Mouse (Mus musculus): ENCODE measurements at regions not wholly inside any gene's neighbourhood (a gene's known extent, or its start where the extent isn't known, plus 50 kb on each side); places are given as distances from the start of the nearest gene placed in this dataset.

DNA sequence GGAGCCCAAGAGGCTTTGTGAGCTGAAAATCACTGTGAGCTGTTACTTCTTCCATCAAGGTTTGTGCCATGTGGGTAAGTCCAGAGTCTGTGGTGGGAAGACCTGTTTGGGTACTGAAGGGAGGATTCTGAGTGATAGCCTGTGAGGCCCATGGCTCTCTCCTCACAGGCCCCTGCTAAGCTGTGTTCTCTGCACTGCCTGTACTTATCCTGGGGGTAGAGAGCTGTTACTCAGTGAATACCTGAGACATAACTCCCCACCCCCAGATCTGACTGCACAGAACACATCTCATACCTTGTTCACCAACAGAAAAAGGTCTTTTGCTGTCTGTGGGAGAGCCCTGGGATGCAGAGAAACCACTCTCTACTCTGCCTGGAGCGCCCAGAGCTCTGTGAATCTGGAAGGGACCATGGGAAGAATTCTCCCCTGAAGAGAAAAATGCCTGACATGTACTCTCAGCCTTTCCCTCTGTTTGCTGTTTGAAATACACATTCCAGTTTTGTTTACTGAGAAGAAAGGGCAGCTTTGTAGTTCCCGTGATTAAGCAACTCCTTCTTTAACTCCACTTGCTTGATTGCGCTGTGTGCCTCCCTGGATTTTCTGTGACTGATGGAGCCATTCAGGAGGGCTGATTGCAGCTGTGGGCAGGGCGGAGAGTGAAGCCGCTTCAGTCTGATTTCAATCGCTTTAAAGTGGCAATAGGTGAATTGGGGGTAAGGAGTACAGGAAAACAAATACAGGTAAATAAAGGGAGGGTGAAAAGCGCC is 460.3 kb upstream of the Cdh4 start:
- CTCF ChIA-PET, result no interaction called here
- TF ChIP-seq CTCF (IDR thresholded peaks at IDR 0.05), result no peak
- POLR2A ChIA-PET, result no interaction called here
- in situ Hi-C loops (cut with MboI; ENCODE audit: low pct_unique_long_range_greater_than_20kb), result no loop called here
- no peak for DNase-seq (ENCODE audit: low read depth, low spot score)
- ATAC-seq, result no peak
- H3K27me3 ChIP-seq, result no peaks in the 10 kb centered on the region

DNA sequence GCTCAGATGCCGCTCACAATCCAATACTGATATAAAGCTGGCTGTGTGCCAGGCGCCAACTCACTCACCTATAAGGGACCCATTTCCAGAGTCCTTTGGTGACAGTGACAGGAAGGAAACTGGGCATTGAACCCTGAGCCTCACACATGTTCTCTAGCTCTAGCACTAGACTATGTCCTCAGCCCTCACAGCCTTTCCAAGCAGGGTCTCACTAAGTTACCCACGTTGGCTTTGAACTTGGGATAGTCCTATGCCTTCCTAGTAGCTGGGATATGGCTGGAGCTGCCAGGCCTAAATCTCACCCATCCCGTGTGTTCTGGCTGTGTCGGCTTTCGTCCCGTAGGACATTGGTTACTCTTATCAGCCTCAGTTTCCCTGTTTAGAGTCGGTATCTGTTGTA is 458.4 kb upstream of the Cdh4 start:
- ATAC-seq, result no peak
- in situ Hi-C loops (cut with MboI; ENCODE audit: low pct_unique_long_range_greater_than_20kb), result no loop called here
- TF ChIP-seq CTCF (IDR thresholded peaks at IDR 0.05), result no peak
- ChIA-PET CTCF (no interaction called here), POLR2A (no interaction called here)
- H3K27me3 ChIP-seq, result no peaks in the 10 kb centered on the region
- no peak for DNase-seq (ENCODE audit: low read depth, low spot score)

DNA sequence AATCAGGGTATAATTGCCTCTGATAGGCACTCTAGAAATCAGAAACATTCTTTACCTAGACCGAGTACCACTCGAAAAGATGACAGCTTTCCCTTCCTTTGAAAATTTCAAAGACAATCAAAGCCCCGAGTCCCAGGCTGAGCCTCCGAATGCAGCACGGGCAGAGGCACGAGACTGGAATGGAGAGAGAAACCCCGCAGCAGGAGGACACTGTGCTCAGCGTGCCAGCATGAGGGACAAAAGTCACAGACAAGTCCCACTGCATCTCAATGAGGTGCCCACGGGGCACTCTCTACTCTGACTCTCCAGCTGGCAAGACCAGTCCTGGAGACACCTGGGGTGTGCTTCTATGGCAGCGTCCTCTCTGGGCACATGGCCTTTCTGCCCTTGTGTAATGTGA is 454.3 kb upstream of the Cdh4 start:
- no peak for ATAC-seq
- in situ Hi-C loops (cut with MboI; ENCODE audit: low pct_unique_long_range_greater_than_20kb), result no loop called here
- ChIA-PET CTCF (no interaction called here), POLR2A (no interaction called here)
- DNase-seq (ENCODE audit: low read depth, low spot score), result no peak
- no peaks in the 10 kb centered on the region for H3K27me3 ChIP-seq
- TF ChIP-seq CTCF (IDR thresholded peaks at IDR 0.05), result no peak

DNA sequence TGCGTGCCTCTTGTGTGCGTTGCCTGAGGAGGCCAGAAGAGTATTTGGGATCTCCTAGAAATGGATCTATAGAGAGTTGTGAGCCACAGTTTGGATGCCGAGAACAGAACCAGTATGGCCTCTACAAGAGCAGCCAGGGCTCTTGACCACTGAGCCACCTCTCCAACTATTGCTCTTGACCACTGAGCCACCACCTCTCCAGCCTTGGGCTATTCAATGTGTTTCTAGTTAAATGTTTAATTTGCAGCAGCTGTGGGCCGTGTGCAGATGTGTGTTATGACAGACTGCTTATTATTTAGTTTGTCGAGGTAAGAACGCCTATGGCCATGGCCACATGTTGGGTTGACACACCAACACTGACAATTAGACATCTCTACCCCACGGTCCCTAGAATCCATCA is 452.9 kb upstream of the Cdh4 start:
- H3K27me3 ChIP-seq, result no peaks in the 10 kb centered on the region
- POLR2A ChIA-PET, result interaction anchor here (0.6 kb wide), 1 partner anchor 128 kb away, joined by 4 read pairs; no protein-coding TSS in a partner anchor
- DNase-seq (ENCODE audit: low read depth, low spot score) (no peak), ATAC-seq (no peak)
- in situ Hi-C loops (cut with MboI; ENCODE audit: low pct_unique_long_range_greater_than_20kb), result no loop called here
- no peak for TF ChIP-seq CTCF (IDR thresholded peaks at IDR 0.05)
- CTCF ChIA-PET, result no interaction called here

- CTCF ChIA-PET, result no interaction called here
- no peaks in the 10 kb centered on the region for H3K27me3 ChIP-seq
- no peak for TF ChIP-seq CTCF (IDR thresholded peaks at IDR 0.05)
- ATAC-seq (no peak), DNase-seq (ENCODE audit: low read depth, low spot score) (no peak)
- in situ Hi-C loops (cut with MboI; ENCODE audit: low pct_unique_long_range_greater_than_20kb), result no loop called here
- POLR2A ChIA-PET, result interaction anchor here (0.6 kb wide), 1 partner anchor 128 kb away, joined by 4 read pairs; no protein-coding TSS in a partner anchor
Observed at GRCm38 (mm10) chr2:178989784-178990183, 452.4 kb upstream of the Cdh4 start.

- no peaks in the 10 kb centered on the region for H3K27me3 ChIP-seq
- CTCF ChIA-PET, result no interaction called here
- no peak for TF ChIP-seq CTCF (IDR thresholded peaks at IDR 0.05)
- POLR2A ChIA-PET, result no interaction called here
- ATAC-seq (no peak), DNase-seq (ENCODE audit: low read depth, low spot score) (no peak)
- in situ Hi-C loops (cut with MboI; ENCODE audit: low pct_unique_long_range_greater_than_20kb), result no loop called here
Observed at GRCm38 (mm10) chr2:178990959-178991358, 451.3 kb upstream of the Cdh4 start.

GRCm38 (mm10) chr2:178992334-178993116 is 449.7 kb upstream of the Cdh4 start:
- in situ Hi-C loops (cut with MboI; ENCODE audit: low pct_unique_long_range_greater_than_20kb), result no loop called here
- no peak for TF ChIP-seq CTCF (IDR thresholded peaks at IDR 0.05)
- POLR2A ChIA-PET, result no interaction called here
- H3K27me3 ChIP-seq, result no peaks in the 10 kb centered on the region
- DNase-seq (ENCODE audit: low read depth, low spot score), result no peak
- no peak for ATAC-seq
- CTCF ChIA-PET, result no interaction called here

DNA sequence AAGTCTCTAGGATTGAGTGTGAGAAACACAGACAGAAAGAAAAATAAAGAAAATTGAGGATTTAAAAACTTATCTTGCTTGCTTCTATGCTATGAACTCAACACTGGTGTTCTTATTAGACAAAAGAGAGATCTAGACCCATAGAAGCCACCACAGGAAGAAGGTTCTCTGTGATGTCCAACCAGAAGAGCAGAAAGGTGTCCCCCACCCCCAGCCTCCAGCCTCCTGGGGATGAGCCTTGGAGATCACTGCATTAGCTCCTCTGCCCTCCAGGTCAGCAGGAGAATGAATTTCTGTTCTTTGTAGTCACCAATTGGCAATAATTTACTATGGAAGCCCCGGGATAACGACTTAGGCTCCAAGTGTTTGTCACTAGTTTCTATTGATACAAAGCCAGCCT is 444.3 kb upstream of the Cdh4 start:
- ChIA-PET CTCF (no interaction called here), POLR2A (no interaction called here)
- H3K27me3 ChIP-seq, result no peaks in the 10 kb centered on the region
- in situ Hi-C loops (cut with MboI; ENCODE audit: low pct_unique_long_range_greater_than_20kb), result no loop called here
- TF ChIP-seq CTCF (IDR thresholded peaks at IDR 0.05), result no peak
- ATAC-seq (no peak), DNase-seq (ENCODE audit: low read depth, low spot score) (no peak)

DNA sequence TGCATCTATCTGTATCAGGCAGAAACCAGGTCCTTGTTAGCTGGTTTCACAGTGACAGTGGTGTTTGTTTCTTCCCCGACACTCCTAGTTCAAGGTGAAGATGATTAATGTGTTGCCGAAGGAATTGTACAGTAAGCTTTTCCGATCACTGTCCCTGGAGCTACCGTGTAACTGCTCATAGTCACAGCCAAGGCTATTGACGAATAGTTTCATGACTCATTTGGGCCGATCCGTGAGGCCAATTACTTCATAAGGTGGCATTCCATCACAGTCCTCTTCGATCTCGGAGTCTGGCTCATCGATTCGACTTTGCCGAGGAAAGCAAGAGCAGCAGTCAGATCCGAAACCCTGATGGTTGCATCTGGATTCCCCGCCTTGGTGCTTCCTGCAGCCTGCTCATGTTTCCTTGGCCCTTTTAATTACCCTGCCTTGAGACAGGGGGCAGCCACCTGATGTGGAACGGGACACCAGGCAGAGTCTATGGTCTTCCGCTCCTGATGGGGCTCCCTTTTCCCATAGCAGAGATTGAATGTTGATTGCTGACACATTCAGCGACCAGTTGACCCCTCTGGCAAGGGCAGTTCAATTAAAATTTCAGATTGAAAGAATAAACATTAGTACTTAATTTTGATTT is 441.7 kb upstream of the Cdh4 start:
- ChIA-PET POLR2A (no interaction called here), CTCF (no interaction called here)
- no peak for TF ChIP-seq CTCF (IDR thresholded peaks at IDR 0.05)
- no peaks in the 10 kb centered on the region for H3K27me3 ChIP-seq
- in situ Hi-C loops (cut with MboI; ENCODE audit: low pct_unique_long_range_greater_than_20kb), result no loop called here
- DNase-seq (ENCODE audit: low read depth, low spot score) (no peak), ATAC-seq (no peak)

- POLR2A ChIA-PET, result no interaction called here
- no peaks in the 10 kb centered on the region for H3K27me3 ChIP-seq
- ATAC-seq (no peak), DNase-seq (ENCODE audit: low read depth, low spot score) (no peak)
- CTCF ChIA-PET, result no interaction called here
- TF ChIP-seq CTCF (IDR thresholded peaks at IDR 0.05), result no peak
- in situ Hi-C loops (cut with MboI; ENCODE audit: low pct_unique_long_range_greater_than_20kb), result no loop called here
Observed at GRCm38 (mm10) chr2:179007766-179008165, 434.5 kb upstream of the Cdh4 start.

GRCm38 (mm10) chr2:179013891-179014593 is 428.2 kb upstream of the Cdh4 start:
- H3K27me3 ChIP-seq, result no peaks in the 10 kb centered on the region
- in situ Hi-C loops (cut with MboI; ENCODE audit: low pct_unique_long_range_greater_than_20kb), result no loop called here
- DNase-seq (ENCODE audit: low read depth, low spot score), result no peak
- ChIA-PET CTCF (no interaction called here), POLR2A (no interaction called here)
- no peak for ATAC-seq
- no peak for TF ChIP-seq CTCF (IDR thresholded peaks at IDR 0.05)

Measured in Patski (cell line).